Mouse (Mus musculus) liver, postnatal 0 days (tissue): ENCODE measurements around the gene Scg5. TPM values are rescaled to one million over a fixed set of nuclear protein-coding genes. Genes with fewer than 3 reads are reported as not detected.

ENCODE experiments used
- ATAC-seq: fragments of 200-750 bp; cut with Nextera tagmentation; 2 replicates; pipeline ENCODE4 v1.8.0; 2017; ENCODE audit warnings: mild to moderate bottlenecking, moderate library complexity
- DNase-seq: peaks from one replicate; pipeline ENCODE4 v3.0.0-alpha.2; 2016
- H3K27ac ChIP-seq: fragments of 300-500 bp; sonication (generic); 2 replicates; pipeline ENCODE4 v1.5.1; 2014; ENCODE audit warnings: antibody characterized with exemption, moderate library complexity, mild to moderate bottlenecking, low read depth
- H3K27me3 ChIP-seq: fragments of 300-500 bp; sonication (generic); 2 replicates; pipeline ENCODE4 v1.6.1; 2014; ENCODE audit warnings: low read length, control low read depth, mixed read lengths; ENCODE audit not compliant: insufficient read depth
- H3K36me3 ChIP-seq: fragments of 300-500 bp; sonication (generic); replicated peaks from 2 replicates; pipeline ENCODE4 v1.6.1; 2014; ENCODE audit warnings: mild to moderate bottlenecking, control low read depth, low read length, moderate library complexity, mixed read lengths; ENCODE audit not compliant: insufficient read depth
- H3K4me1 ChIP-seq: fragments of 300-500 bp; sonication (generic); 2 replicates; pipeline ENCODE4 v1.6.1; 2014; ENCODE audit warnings: antibody characterized with exemption, mild to moderate bottlenecking, control low read depth; ENCODE audit not compliant: insufficient read depth
- H3K4me2 ChIP-seq: fragments of 300-500 bp; sonication (generic); 2 replicates; pipeline ENCODE4 v1.6.1; 2014; ENCODE audit warnings: low read depth, mild to moderate bottlenecking, low read length, moderate library complexity, mixed read lengths
- H3K4me3 ChIP-seq: fragments of 300-500 bp; sonication (generic); 2 replicates; pipeline ENCODE4 v1.5.1; 2014; ENCODE audit warnings: low read depth, low read length
- H3K9ac ChIP-seq: fragments of 300-500 bp; sonication (generic); replicated peaks from 2 replicates; pipeline ENCODE4 v1.6.1; 2014; ENCODE audit warnings: mild to moderate bottlenecking, moderate library complexity
- H3K9me3 ChIP-seq: fragments of 300-500 bp; sonication (generic); 2 replicates; pipeline ENCODE4 v1.6.1; 2016; ENCODE audit warnings: mild to moderate bottlenecking, control low read depth, low read length, mixed read lengths
- CTCF ChIP-seq: sonication (generic); IDR thresholded peaks from 2 replicates; pipeline ENCODE4 v1.5.1; 2016; ENCODE audit warnings: antibody characterized with exemption, low read depth
- EP300 ChIP-seq: IDR thresholded peaks from 2 replicates; pipeline ENCODE4 v1.6.1; 2016; ENCODE audit warnings: antibody characterized with exemption, low read depth, mild to moderate bottlenecking
- WGBS: fragments of 180-500 bp; shearing (Covaris S2); extraction: QIAGEN DNeasy Blood & Tissue Kit; methylation state at CpG from one replicate; pipeline ENCODE4 v1.1.7; 2014; ENCODE audit not compliant: insufficient replicate concordance; 5-methylcytosine and 5-hydroxymethylcytosine counted together
- polyA plus RNA-seq: library from polyadenylated mRNA; unstranded; fragments of >200 nt; fragmentation: Nextera tagmentation; extraction: Ambion mirVana; gene quantifications from 2 replicates; pipeline ENCODE4 v1.2.1, GENCODE M21; 2015

The Scg5 gene
- polyA plus RNA-seq, 1 experiment from 2014 or later = 0.14 TPM

- Histone ChIP-seq H3K27ac (no peak within 1 kb of the TSS), H3K9ac (no peak within 1 kb of the TSS)
Observed at GRCm38 (mm10) chr2:113758311-113759161, 70.4 kb downstream of the Scg5 start, which contains the start of gene Grem1. TSS of gene Grem1 (minus strand) at chr2:113758646.

GRCm38 (mm10) chr2:113757525-113758310 is 71.2 kb downstream of the Scg5 start:
- peaks cover 34% of the 10 kb centered on the region for H3K27me3 ChIP-seq
- no peaks in the 10 kb centered on the region for H3K36me3 ChIP-seq
- H3K4me1 ChIP-seq = peaks cover 2% of the 10 kb centered on the region; the same call in 1 of the 2 replicates
- H3K9me3 ChIP-seq = no peaks in the 10 kb centered on the region
- ATAC-seq (no peak), DNase-seq (peak; percentile 13)
- TF ChIP-seq CTCF (no peak), EP300 (no peak)
- H3K4me3 ChIP-seq = peak overlapping the region; percentile 17; the same call in 1 of the 2 replicates
- H3K27ac ChIP-seq = no peak overlapping the region
- 1% methylated on average over 47 of the region's 47 CpGs for WGBS
- H3K4me2 ChIP-seq = peak overlapping the region; percentile 38
- no peak overlapping the region for H3K9ac ChIP-seq

More at GRCm38 (mm10) chr2:113758311-113759161, 70.4 kb downstream of the Scg5 start, which contains the start of gene Grem1:
- Histone ChIP-seq H3K4me3 (peak within 1 kb of the TSS; percentile 17; the same call in 1 of the 2 replicates), H3K4me2 (peak within 1 kb of the TSS; percentile 38), H3K9me3 (no peaks in the 10 kb centered on the region), H3K36me3 (no peaks in the 10 kb centered on the region), H3K4me1 (peaks cover 2% of the 10 kb centered on the region; the same call in 1 of the 2 replicates), H3K27me3 (peaks cover 34% of the 10 kb centered on the region)
- ATAC-seq (no peak), DNase-seq (peak; percentile 15)
- no peak for TF ChIP-seq CTCF
- no peak for TF ChIP-seq EP300
- 3% methylated on average over 55 of the region's 64 CpGs for WGBS

- no peak for ATAC-seq
- Histone ChIP-seq H3K9ac (no peak overlapping the region), H3K4me2 (peak overlapping the region; percentile 26; the same call in 1 of the 2 replicates)
Observed at GRCm38 (mm10) chr2:113756924-113757524, 71.9 kb downstream of the Scg5 start.

GRCm38 (mm10) chr2:113749721-113750120 is 79.2 kb downstream of the Scg5 start:
- Histone ChIP-seq H3K4me3 (no peak overlapping the region), H3K27me3 (0 out of 2 replicates have a peak, but pooled peaks cover 2% of the 10 kb centered on the region), H3K36me3 (no peaks in the 10 kb centered on the region), H3K4me2 (no peak overlapping the region), H3K4me1 (no peaks in the 10 kb centered on the region), H3K9ac (no peak overlapping the region), H3K27ac (no peak overlapping the region), H3K9me3 (no peaks in the 10 kb centered on the region)
- WGBS = 70% methylated on average over 12 of the region's 12 CpGs
- DNase-seq (no peak), ATAC-seq (no peak)
- TF ChIP-seq EP300 (no peak), CTCF (no peak)

More at GRCm38 (mm10) chr2:113756924-113757524, 71.9 kb downstream of the Scg5 start:
- Histone ChIP-seq H3K36me3 (no peaks in the 10 kb centered on the region), H3K27ac (no peak overlapping the region), H3K4me3 (no peak overlapping the region), H3K27me3 (peaks cover 34% of the 10 kb centered on the region), H3K4me1 (peaks cover 2% of the 10 kb centered on the region; the same call in 1 of the 2 replicates), H3K9me3 (no peaks in the 10 kb centered on the region)
- no peak for DNase-seq
- TF ChIP-seq CTCF = no peak
- no peak for TF ChIP-seq EP300
- 4% methylated on average over 12 of the region's 12 CpGs for WGBS

- Histone ChIP-seq H3K4me2 (no peak overlapping the region), H3K9me3 (no peaks in the 10 kb centered on the region), H3K27me3 (0 out of 2 replicates have a peak, but pooled peaks cover 2% of the 10 kb centered on the region), H3K9ac (no peak overlapping the region), H3K36me3 (no peaks in the 10 kb centered on the region), H3K27ac (no peak overlapping the region), H3K4me3 (no peak overlapping the region), H3K4me1 (no peaks in the 10 kb centered on the region)
- no peak for DNase-seq
- ATAC-seq = no peak
- no peak for TF ChIP-seq CTCF
- WGBS = 84% methylated on average over 9 of the region's 9 CpGs
Observed at GRCm38 (mm10) chr2:113749309-113749708, 79.6 kb downstream of the Scg5 start.
